Mouse (Mus musculus) lung, postnatal 10 days (tissue): ENCODE results near the gene Cacna2d3.

Experiments used
- DNase-seq: peaks from one replicate; pipeline ENCODE4 v3.0.0; 2021

Cacna2d3 gene

DNA sequence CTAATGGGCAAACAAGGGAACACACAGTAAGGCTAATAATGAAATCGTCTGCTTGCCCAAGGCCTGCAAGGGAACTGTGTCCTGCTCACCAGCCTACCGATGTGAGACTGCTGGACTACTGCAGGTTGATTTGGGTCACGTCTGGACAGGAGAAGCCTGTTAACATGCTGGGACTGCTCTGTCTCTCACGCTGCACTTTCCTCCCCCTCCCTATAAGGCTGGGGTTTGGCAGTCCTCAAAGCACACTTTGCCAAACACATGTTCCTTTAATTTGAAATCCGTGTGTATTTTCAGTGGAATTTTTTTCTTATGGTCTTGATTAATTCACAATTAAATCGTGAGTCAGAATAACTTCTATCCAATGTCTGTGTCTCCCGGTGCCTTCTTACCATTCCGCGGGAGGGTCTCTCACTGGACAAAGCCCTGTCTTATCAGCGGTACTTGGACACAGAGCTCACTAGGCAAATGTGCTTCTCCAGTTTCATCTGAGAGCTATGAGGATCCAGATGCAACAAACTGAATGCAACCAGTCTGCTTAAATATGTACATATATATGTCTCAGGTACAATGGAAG is 584.6 kb downstream of the Cacna2d3 start:
- DNase-seq: peak; percentile 33

DNA sequence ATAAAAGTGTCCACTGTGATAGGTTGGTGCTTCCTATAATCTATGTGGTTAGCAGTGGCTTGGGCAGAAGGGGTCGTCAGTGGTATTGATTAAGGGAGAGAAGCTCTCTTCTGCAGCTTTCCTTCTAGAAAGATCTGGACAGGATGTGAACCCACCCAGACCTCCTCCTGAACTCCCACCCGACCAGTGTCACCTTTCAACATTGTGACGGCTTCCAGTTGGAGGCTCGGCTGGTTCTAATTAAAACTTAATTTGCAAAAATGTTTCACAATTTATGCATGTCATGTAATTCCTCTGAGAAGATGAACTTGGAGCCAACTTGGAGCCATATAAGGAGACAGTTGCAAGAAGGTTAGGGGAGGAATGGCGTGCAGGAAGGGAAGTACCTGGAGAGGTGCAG is 586.8 kb downstream of the Cacna2d3 start:
- DNase-seq: no peak

DNA sequence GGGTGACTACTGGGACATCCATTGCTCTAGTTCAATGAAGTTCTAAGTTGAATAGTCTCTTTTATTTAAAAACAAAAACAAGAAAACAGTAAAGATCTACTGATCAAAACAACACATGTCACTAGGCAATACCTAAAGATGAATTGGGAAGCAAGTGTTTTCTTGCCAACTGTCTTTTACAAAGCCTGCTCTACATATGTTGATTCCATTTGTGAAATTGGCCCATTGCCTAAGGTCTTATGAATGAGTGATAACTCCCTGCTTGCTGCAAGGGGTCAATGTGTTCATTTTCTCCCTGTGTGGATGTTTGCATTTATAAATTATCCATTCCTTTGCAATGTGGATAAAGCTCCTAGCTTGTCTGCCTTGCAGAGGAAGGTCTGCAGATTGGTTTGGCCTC is 591.2 kb downstream of the Cacna2d3 start:
- no peak for DNase-seq

DNA sequence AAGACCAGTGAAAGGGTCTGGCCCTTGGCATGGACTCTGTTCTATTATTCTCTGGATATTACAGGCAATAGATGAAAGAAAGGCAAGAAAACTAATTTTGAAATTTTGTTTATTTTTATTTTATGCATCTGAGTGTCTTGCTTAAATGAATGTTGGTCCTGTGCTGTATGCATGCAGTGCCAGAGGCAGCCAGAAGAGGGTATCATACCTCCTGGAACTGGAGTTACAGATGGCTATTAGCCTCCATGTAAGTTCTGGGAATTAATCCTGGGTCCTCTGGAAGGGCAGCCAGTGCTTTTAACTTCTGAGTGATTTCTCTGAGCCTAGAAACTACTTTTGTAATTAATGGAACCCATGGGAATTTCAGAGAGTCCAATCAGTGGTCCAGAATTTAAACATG is 597.8 kb downstream of the Cacna2d3 start:
- peak; percentile 27 for DNase-seq

DNA sequence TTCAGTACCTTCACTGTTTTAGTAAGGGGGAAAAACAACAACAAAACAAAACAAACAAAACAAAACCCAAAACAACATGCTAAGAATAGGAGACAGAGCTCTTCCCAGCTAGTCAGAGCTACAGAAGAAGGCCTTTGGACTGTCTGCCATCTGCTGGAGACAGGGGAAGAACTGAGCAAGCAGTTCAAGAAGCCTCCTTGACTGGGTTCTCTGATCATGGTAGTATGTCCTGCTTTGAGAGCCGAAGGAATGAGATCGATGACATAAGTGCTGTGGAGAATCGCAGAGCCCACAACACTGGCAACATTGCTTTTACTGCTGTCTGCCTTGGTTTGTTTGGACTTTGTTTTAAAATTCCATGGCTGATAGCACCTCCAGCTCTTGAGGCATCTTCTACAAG is 598.9 kb downstream of the Cacna2d3 start:
- peak; percentile 36 for DNase-seq

DNA sequence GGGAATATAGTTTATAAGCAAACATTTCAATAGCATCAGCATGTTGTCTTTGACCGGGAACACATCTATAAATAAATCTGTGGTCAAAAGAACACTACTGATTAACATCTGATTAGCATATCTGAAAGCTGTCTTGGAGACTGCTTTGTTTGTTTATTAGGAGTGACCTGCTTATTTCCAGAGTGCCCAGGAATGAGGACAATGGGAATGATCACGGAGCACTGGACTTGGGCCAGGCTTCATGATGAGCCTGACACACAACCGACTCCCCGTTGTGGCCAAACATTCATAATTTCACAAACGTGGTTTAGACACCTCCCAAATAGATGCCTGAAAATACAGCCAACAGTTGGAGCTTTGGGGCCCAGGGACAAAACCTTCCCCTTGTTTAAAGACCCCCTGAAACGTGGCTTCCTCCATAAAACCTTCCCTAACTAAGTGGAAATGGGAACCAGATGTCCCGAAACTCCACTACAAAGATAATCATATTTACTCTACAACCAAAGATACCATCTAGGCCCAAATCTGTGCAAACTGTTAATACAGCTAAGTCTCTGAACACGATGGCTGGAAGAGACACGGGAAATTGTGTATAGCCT is 607.7 kb downstream of the Cacna2d3 start:
- DNase-seq: peak; percentile 47

DNA sequence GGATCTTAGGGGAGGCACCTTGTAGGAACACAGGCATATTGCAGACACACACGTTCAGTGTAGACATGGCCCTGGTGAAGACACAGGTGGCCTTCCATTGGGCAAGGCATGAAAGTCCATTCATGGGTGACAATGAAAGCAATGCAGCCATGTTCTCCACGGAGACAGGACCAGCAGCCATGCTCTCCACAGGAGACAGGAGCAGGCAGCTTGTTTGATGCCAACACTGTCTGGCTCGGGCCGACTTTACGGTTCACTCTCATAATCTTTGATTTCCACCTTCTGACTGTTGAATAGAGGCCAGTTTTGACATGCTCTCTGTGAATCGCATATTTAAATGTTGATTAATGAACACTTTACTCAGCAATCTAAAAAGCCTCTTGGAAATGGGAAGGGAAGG is 610.0 kb downstream of the Cacna2d3 start:
- DNase-seq: no peak

DNA sequence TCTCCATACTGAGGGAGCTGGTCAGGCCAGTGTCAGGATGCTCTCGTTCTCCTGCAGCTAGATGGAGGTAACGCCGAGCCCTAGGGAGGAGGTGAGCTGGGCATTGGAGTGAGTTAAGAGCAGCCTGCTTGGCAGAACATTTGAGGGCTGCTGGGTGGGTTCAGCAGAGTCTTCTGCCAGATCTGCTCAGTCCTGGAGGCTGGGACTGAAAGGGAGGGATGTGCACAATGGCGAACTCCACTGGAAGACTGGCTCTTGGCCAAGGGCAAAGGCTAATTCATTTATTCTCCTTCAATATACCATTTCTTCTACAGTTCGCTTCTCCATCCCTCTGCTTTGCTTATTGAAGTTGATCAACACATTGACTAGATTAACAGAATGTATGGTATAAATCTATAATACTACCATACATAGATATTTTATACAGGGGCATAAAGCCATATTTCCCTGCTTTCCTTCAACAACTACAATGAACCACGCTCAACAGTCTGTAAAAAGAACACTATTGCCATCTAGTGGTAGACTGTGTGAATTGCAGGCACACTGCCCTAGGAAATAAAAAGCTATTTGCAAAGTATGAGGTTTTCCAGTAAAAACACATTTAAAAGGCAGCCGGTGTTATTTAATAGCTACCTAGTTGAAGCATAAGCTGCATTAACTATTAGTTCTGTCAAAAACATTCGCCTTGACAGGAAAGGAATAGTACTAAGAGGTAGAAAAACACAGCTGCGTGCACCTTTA is 611.1 kb downstream of the Cacna2d3 start:
- peak; percentile 36 for DNase-seq

DNA sequence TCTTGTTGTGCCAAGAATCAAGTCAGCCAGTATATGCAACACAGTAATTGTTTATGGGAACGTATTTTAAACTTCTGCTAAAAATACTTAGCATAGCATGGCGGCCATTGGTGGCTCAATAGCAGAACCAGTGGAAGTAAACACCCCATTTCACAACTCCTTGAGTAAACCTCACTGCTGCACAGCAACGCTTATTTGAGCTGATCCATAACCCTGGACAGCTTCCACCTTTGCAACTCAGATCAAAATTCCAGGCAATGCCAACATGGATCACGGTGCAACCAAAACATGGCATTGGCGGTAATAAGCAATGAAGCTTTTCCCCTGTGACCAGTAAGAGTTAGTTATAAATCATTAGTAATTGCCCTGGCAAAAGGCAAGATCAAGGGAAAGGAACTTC is 614.2 kb downstream of the Cacna2d3 start:
- DNase-seq: no peak

DNA sequence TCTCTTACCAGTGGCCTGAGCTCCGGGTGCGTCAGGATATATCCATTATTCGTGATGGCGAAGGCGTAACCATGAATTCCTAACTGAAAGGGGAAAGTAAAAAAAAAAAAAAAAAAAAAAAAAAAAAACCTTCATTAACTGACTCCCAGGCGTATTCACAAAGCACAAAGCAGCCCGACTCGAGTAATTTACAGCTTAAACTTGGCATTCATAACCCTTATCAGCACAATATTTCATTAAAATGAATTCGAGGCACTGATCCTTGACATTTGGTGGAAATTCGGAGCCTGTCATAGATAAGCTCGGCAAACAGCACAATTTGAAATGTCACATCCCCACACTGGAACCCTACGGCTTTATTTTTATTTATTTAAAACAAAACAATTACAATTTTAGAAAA is 623.9 kb downstream of the Cacna2d3 start:
- DNase-seq: no peak

DNA sequence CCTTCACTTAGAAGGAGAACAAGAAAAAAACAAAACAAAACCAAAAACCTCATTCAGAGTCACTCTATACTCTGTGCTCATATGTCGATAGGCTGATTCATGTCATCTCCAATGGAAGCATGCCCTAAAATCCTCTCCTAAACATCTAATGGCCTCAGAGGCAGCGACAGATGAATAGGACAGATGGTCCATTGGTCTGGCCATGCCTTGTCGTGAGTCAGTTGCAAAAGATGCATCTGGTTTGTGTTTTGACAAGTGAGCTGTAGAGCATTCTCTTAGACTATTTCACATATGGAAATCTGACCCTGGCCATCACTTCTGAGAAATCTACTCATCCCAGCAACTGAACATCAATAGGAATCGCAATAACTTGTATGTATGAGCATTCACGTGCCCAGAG is 626.2 kb downstream of the Cacna2d3 start:
- no peak for DNase-seq

DNA sequence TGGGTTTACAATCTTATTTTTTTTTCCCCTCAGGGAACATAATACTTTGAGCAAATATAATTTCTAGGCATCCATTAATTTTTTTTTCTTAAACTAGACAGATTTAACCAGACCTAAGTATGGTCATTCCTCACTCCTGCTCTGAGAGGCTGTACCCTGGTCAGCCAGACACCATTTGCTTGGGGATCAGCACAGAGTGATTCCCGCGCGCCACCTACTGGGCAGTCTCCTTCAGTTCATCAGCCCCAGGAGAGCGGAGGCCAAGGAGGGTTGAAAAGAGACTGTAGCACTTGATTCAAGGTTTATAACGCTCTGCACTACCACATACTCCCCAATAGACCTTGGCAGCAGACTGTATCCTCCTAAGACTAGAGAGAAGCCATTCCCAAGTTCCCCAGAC is 631.6 kb downstream of the Cacna2d3 start:
- peak; percentile 85 for DNase-seq

DNA sequence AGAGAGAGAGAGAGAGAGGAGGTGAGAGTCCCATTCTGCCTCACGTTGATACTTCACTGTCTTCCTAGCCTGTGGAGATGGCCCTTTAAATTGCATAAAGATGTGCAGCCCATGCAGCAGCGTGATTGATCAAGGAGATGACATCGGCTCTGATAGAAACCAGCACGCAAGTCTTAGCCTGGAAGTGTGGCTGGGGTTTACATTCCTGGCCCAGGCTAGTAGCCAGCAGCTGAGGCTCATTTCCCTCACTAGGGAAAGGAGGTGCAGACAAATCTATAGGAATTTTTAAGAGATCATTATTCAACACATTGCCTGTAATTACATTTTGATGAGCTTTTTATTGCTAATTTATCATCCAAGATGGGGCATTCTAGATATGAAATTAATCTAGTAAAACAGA is 635.1 kb downstream of the Cacna2d3 start:
- DNase-seq: no peak

DNA sequence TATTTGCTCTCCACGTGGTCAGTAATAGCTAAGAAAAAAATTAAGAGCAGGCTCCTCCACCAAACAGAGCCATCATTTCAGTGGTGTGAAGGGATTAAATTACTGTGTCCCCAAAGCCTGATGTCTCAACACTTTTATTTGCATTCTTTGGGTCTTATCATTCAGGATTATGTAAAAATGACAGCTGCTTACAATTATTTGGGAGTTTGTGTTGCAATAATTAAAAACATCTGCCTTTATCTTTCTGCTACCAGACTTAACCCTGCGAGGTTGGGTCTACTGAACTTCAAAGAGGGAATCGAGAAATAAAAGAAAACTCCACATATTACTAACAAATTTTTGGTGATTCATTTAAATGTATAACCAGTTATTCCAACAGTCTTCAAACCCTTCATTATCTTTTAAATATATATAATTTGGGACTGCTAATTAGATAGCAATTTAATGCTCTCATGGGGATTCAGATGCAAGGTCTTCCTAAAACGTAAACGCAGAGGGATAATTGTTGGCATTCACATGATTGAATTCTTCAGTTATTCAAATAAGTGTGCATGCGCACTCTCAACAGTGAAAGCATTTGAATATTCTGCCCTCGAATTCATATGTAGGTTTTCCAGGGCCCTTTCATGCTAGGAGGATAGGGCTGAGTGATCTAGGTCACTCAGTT is 636.0 kb downstream of the Cacna2d3 start:
- DNase-seq: no peak

DNA sequence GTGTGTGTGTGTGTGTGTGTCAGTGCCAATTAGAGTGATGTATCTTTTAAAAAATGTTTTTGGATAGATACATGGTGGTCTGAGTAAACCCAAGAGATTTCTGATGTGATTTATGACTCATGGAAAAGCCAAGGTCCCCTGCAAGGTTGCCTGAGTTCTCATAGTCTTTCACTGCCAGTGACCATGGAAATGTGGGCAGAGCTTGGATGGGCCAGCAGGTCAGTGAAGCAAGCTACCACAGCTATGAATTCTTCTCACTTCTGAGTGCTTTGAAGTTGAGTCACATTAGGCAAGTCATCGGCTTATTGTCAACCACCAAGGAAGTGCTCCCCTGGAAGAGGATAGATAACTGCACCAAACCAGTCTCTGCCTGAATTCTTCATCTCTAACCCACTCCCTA is 639.5 kb downstream of the Cacna2d3 start:
- DNase-seq: no peak

DNA sequence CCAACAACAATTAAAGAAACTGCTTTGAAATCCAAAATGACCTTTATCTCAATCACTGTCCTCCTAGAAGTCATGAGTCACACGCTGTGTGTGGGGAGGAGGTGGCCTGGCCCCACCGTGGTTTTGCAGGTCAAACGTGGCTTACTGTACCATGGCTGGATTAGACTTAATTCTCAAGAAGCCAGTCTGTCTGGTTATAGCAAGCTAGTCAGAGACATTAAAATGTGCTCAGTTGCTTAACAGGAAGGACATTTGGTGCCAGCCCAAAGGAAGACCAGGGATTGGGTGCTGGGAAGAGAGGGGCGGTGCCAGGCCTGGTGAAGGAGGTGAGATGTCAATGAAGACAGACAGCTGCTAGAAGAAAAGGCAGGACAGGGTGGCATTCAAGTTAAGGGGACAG is 641.0 kb downstream of the Cacna2d3 start:
- DNase-seq: peak; percentile 45

DNA sequence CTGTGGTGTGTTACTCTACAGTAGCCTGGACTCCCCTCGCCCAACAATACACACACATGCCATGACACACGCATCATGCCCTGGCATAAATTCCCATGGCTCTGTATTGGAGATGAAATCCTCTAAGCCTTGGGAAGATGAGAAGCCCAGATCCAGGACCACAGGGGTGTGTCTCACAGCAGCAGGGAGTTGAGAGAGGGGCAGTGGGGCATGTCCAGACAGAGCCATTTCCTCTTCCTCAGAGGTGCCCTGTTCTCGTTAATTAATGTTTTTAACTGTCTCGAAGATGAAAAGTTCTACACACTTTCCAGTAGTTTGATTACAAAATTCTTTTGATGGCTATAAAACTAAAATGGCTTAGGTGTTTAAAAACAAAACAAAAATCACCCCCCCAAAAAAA is 641.4 kb downstream of the Cacna2d3 start:
- no peak for DNase-seq

DNA sequence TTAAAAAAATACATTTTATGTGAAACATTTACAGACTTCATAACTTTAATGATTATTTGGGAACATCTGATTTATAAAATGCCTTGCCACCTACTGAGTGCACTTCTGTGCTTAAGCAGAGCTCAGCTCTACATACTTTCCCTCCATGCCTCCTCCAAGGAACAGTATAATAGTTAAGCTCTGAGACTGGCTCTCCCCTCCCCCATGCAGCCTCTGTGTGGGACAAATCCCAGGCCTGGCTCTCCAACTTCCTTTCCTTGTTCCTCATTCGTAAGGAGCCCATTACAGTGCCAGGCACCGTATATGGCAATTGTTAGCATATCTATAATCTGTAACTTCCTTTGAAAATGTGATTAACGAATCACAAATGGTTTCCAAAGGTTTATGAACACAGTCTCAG is 644.2 kb downstream of the Cacna2d3 start:
- DNase-seq: no peak

DNA sequence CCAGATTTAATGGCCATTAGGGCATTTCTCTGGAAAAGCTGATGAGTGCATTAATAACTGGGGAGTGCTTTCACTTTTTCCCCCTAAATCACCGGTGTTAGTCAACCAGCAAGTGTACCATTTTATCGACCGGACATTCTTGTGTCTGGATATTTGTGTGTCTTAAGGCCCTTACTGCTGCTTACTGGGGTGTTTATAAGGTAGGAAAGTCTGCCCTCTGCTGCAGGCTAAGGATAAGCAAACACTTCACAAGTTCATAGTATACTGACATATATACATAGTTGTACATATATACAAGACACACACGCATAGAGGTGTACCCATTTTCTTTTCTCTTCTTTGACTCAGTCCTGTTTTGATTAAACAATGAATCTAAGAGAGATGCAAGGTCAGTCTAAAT is 647.9 kb downstream of the Cacna2d3 start:
- DNase-seq: no peak

DNA sequence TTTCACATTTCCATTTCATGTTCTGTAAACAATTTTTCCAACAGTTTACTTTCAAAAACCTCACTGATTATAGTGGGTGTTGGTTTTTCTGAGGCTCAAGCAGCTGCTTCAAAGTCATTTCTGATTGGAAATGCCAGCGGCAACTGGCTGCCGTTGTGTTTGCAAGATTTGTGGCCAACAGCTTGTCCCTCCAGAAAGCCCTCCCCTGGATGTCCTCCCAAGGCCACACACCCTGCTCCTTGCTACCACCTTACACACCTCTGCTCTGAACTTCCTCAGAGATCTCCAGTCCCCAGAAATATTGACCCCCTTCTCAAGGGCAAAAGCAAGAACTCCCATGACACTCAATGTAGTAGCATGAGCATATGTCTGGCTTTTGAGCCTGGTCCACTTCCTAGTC is 659.0 kb downstream of the Cacna2d3 start:
- peak; percentile 62 for DNase-seq

DNA sequence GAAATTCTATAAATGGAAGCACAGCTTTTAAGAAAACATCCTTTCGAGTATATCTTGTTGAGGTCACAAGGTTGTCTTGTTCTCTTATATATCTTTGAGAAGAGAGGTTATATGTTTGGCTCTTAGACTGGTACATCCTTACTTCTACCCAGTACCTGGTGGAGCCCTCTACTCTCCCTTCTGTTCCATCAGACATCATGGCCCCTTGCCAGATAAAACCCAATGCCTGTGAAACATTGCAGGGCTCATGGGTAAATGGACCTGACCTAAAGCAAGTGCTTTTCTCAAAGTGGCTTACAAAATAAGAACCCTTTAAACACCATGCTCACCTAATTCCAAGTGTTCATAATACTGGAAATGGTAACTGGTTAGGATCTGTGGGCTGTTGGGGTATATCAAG is 660.2 kb downstream of the Cacna2d3 start:
- DNase-seq: no peak

DNA sequence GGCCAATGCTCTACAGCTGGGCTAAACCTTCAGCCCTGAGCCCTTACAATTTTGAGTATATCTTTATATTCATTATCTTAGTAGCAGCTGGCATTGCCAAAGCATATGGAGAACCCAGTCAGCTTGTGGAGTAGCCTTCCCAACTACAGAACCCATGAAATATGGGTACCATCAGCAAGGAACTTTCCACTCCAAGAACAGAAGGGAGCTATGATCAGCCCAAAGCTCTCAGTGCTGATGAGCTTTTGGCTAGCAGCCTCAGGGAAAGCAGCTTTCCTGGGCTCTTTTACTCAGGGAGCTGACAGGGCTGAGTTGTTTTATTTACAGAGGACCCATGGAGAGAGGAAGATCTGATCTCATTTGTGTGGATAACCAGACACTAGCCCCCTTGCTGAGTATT is 661.0 kb downstream of the Cacna2d3 start:
- peak; percentile 16 for DNase-seq

DNA sequence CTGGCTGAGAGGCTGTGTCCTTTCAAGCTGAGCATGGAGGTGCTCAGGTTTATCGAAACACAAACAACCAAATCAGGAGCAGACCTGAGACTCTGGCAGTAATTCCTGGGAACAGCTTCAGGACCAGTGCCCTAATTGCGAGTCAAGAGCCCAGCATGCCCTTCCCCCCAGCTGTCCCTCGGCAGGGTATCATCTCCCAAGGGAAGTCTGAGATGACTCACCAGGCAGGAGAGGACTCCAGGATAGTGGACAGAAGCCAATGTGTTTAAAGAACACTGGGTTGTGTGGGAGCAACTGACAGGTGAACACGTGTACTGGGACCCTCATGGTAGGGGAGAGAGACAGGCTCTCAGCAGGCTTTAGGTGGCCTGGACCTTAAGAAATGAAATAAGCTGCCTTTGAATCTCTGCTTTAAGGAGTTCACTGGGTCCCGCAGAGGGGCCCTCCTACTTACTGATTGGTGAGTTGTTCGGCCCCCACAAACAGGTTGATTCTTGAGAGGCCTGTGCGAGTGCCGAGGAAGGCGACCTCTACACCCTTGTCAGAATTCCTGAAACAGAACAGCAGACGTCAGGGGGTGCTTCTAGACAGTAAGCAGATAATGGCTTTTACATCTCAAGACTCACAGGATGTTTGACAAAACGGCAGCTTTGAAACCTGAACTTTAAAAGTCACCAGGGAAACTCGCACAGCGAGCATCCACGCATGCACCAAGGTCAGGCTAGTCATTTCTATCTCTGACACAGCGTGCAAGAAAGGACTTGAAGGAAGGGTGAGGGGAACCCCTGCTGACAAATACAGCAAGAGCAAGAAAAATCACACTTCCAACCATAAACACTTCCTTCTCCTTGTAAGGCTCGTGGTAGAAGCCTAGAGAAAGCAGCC is 669.5 kb downstream of the Cacna2d3 start:
- no peak for DNase-seq
